Mouse (Mus musculus): ENCODE measurements at regions not wholly inside any gene's neighbourhood (a gene's known extent, or its start where the extent isn't known, plus 50 kb on each side); places are given as distances from the start of the nearest gene placed in this dataset.
A peak's percentile ranks its signal among the peaks of the same experiment; 100 is the strongest.
"Not testable (repeated sequence)": the region's sequence is repeated elsewhere in the genome, so short reads cannot be mapped to it uniquely, and the experiment has no call there.

DNA sequence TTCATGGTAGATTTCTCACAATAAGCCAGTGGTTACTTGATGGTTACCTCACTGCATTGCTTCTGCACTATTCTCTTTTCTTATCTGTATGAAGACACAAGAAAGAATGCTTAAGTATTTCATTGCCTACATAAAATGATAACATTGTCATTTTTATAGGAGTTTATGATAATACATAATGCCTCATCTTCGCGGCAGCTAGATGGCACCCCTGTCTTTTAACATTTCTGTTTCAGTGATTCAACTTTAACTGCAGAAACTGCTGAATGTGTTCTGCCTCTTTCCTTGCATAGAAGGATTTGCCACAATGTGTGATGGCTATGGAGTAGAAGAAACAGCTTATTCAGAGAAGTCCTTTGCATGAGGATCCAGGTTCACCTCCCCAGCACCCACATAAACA lies 97.0 kb upstream of the Tars start:
- Histone ChIP-seq H3K4me3 (ENCODE audit: low read depth, low read length) (no peak overlapping the region), H3K9me3 (ENCODE audit: control insufficient read depth, low read length) (0 out of 2 replicates have a peak, but pooled peaks cover 5% of the 10 kb centered on the region), H3K9ac (ENCODE audit: low read depth, low read length) (no peak overlapping the region), H3K27ac (replicated peaks; ENCODE audit: low read depth, low read length) (no peak overlapping the region), H3K4me1 (ENCODE audit: control insufficient read depth, insufficient read depth, low read length) (no peaks in the 10 kb centered on the region), H3K4me2 (ENCODE audit: low read depth, low read length) (no peak overlapping the region), H3K27me3 (replicated peaks; ENCODE audit: control insufficient read depth, insufficient read depth, low read length) (no peaks in the 10 kb centered on the region), H3K36me3 (ENCODE audit: control insufficient read depth, insufficient read depth, low read length) (no peaks in the 10 kb centered on the region)
- DNase-seq (ENCODE audit: low spot score) (no peak), ATAC-seq (ENCODE audit: low read depth) (no peak)
- WGBS, result 92% methylated on average over 2 of the region's 2 CpGs

DNA sequence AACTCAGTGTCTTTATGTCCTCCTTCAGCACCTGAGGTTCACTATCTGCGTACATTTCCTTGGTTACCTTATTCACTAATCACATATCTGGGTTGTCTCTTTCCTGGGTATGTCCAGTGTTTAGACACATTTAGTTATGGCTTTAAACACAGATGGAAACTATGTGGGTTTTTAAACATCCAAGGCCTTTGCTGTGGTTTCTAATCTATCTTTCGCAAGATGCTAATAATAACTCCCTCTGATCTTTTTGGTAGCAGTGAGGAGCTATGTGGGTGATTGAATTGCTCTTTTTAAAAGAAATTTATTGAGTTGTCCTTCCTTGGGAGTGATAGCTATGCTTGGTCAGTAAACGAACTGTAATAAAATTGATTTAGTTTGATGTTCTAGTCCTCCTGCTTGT lies 89.7 kb upstream of the Tars start:
- Histone ChIP-seq H3K4me2 (ENCODE audit: low read depth, low read length) (no peak overlapping the region), H3K27ac (replicated peaks; ENCODE audit: low read depth, low read length) (no peak overlapping the region), H3K4me1 (ENCODE audit: control insufficient read depth, insufficient read depth, low read length) (no peaks in the 10 kb centered on the region; the same call in 1 of the 2 replicates), H3K9me3 (ENCODE audit: control insufficient read depth, low read length) (0 out of 2 replicates have a peak, but pooled peaks cover 5% of the 10 kb centered on the region), H3K36me3 (ENCODE audit: control insufficient read depth, insufficient read depth, low read length) (no peaks in the 10 kb centered on the region), H3K27me3 (replicated peaks; ENCODE audit: control insufficient read depth, insufficient read depth, low read length) (no peaks in the 10 kb centered on the region), H3K4me3 (ENCODE audit: low read depth, low read length) (no peak overlapping the region), H3K9ac (ENCODE audit: low read depth, low read length) (no peak overlapping the region)
- DNase-seq (ENCODE audit: low spot score) (no peak), ATAC-seq (ENCODE audit: low read depth) (no peak)
- 87% methylated on average over 3 of the region's 3 CpGs for WGBS

DNA sequence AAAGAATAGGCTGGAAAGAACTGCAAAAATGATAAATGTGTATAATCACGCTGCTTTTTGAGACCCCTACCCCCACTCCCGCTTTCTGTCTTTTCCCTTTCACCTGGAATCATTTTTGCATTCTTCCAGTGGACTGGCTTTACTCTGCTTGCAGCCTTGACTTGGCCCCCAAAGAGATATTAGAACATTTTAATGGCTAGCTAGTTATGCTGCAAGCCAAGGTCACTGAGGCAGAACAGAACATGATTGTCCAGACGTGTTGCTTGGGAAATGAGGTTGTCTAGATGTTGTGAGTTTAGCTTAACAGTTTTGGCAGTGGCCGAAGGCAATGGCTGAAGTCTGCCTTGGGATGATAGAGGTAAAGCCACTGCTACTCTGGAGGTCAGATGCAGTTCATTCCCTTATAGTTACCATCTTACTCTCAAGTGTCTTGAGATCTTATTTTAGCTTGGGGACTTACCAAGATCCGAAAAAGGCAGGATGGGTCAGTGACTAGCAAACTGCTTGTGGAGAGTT lies 87.9 kb upstream of the Tars start:
- H3K9me3 ChIP-seq (ENCODE audit: control insufficient read depth, low read length), result no peaks in the 10 kb centered on the region
- H3K27ac ChIP-seq (replicated peaks; ENCODE audit: low read depth, low read length), result no peak overlapping the region
- no peak overlapping the region for H3K4me3 ChIP-seq (ENCODE audit: low read depth, low read length)
- no peak overlapping the region for H3K9ac ChIP-seq (ENCODE audit: low read depth, low read length)
- no peaks in the 10 kb centered on the region for H3K27me3 ChIP-seq (replicated peaks; ENCODE audit: control insufficient read depth, insufficient read depth, low read length)
- no peaks in the 10 kb centered on the region for H3K36me3 ChIP-seq (ENCODE audit: control insufficient read depth, insufficient read depth, low read length)
- H3K4me1 ChIP-seq (ENCODE audit: control insufficient read depth, insufficient read depth, low read length), result no peaks in the 10 kb centered on the region; the same call in 1 of the 2 replicates
- H3K4me2 ChIP-seq (ENCODE audit: low read depth, low read length), result no peak overlapping the region
- no peak for ATAC-seq (ENCODE audit: low read depth)
- peak; percentile 30 for DNase-seq (ENCODE audit: low spot score)
- WGBS, result 55% methylated on average over 5 of the region's 5 CpGs

DNA sequence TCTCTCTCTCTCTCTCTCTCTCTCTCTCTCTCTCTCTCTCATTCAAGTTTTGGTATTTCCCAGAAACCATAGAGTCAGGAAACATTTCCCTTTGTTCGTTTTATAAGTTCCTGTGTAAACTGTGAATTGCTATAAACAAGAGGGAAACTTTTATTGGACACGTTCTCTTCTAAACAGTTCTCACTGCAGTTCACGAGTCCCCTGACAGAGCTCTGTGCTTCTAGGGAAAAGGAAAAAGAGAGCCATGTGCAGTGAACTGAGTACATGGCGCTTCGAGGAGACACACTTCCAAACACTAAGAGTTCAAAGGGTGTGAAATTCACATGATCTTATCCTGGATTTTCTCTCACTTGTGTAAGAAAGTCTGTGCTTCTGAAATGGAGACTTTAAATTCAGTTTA lies 84.5 kb upstream of the Tars start:
- DNase-seq (ENCODE audit: low spot score) (no peak), ATAC-seq (ENCODE audit: low read depth) (no peak)
- no peaks in the 10 kb centered on the region for H3K4me1 ChIP-seq (ENCODE audit: control insufficient read depth, insufficient read depth, low read length)
- no peak overlapping the region for H3K9ac ChIP-seq (ENCODE audit: low read depth, low read length)
- H3K4me3 ChIP-seq (ENCODE audit: low read depth, low read length), result no peak overlapping the region
- no peaks in the 10 kb centered on the region for H3K9me3 ChIP-seq (ENCODE audit: control insufficient read depth, low read length)
- WGBS, result 67% methylated on average over 5 of the region's 5 CpGs
- H3K36me3 ChIP-seq (ENCODE audit: control insufficient read depth, insufficient read depth, low read length), result no peaks in the 10 kb centered on the region
- no peaks in the 10 kb centered on the region for H3K27me3 ChIP-seq (replicated peaks; ENCODE audit: control insufficient read depth, insufficient read depth, low read length)
- H3K4me2 ChIP-seq (ENCODE audit: low read depth, low read length), result no peak overlapping the region
- no peak overlapping the region for H3K27ac ChIP-seq (replicated peaks; ENCODE audit: low read depth, low read length)

DNA sequence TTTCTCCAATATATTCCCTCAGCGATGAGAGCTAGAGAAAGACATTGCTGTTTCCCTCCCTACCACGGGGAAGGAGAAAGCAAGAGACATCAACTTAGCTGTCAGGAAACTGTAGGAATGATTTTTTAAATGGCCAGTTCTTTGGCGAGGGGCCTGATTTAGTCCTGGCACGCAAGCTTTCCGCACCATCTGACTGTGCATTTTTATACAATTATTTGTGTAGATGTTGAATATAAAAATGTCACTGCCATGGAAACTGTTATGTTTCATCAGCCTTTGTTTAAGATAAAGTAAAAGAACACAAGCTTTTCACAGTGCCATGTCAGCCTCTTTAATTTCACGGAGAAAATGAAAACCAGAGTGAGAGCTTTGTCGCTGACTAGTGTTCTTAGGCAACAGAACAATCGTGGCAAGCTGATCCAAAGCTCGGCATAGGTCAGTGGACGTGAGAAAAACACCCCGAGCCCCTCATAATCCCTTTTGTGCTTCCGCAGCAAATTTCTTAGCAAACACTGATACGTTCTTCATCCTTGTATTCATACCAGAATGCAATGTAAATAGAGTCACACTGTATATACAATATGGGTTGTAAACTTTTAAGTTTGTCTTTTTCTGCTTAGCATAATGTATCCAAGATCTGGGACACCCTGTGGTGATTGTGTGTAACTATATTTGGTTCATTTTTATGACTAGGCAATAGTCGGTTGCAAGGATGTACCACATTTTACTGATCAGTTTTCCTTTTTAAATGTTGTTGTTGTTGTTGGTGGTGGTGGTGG lies 79.9 kb upstream of the Tars start:
- ATAC-seq (ENCODE audit: low read depth), result no peak; the same call in 1 of the 2 replicates
- no peaks in the 10 kb centered on the region for H3K9me3 ChIP-seq (ENCODE audit: control insufficient read depth, low read length)
- H3K4me1 ChIP-seq (ENCODE audit: control insufficient read depth, insufficient read depth, low read length), result peaks cover 3% of the 10 kb centered on the region; the same call in 1 of the 2 replicates
- DNase-seq (ENCODE audit: low spot score), result peak; percentile 65
- no peak overlapping the region for H3K4me2 ChIP-seq (ENCODE audit: low read depth, low read length)
- H3K27me3 ChIP-seq (replicated peaks; ENCODE audit: control insufficient read depth, insufficient read depth, low read length), result no peaks in the 10 kb centered on the region
- 59% methylated on average over 14 of the region's 14 CpGs for WGBS
- peak overlapping the region; percentile 19 for H3K27ac ChIP-seq (replicated peaks; ENCODE audit: low read depth, low read length)
- H3K9ac ChIP-seq (ENCODE audit: low read depth, low read length), result no peak overlapping the region
- H3K36me3 ChIP-seq (ENCODE audit: control insufficient read depth, insufficient read depth, low read length), result no peaks in the 10 kb centered on the region
- no peak overlapping the region for H3K4me3 ChIP-seq (ENCODE audit: low read depth, low read length)

DNA sequence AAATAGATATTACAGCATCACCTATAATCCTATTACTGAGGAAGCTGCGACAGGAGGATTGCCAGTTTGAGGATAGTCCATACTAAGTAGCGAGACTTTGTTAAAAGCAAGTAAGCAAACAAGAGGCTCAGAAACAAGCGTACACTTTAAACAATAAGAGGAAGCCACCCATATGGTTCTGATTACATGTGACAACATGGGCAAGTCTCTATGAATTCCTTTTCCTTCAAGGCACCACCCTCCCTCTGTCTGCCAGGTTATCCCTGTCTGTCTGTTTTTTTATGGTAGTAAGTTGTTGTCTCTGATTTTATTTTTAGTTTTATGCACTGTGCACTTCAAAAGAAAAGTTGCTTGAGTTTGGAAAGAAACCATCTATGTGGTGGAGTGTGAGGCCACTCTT lies 76.8 kb upstream of the Tars start:
- no peaks in the 10 kb centered on the region for H3K9me3 ChIP-seq (ENCODE audit: control insufficient read depth, low read length)
- H3K36me3 ChIP-seq (ENCODE audit: control insufficient read depth, insufficient read depth, low read length), result no peaks in the 10 kb centered on the region
- H3K27ac ChIP-seq (replicated peaks; ENCODE audit: low read depth, low read length), result no peak overlapping the region
- no peak overlapping the region for H3K4me3 ChIP-seq (ENCODE audit: low read depth, low read length)
- peak; percentile 72 for DNase-seq (ENCODE audit: low spot score)
- H3K4me2 ChIP-seq (ENCODE audit: low read depth, low read length), result no peak overlapping the region
- no peak for ATAC-seq (ENCODE audit: low read depth)
- H3K27me3 ChIP-seq (replicated peaks; ENCODE audit: control insufficient read depth, insufficient read depth, low read length), result no peaks in the 10 kb centered on the region
- H3K4me1 ChIP-seq (ENCODE audit: control insufficient read depth, insufficient read depth, low read length), result peaks cover 3% of the 10 kb centered on the region; the same call in 1 of the 2 replicates
- H3K9ac ChIP-seq (ENCODE audit: low read depth, low read length), result no peak overlapping the region
- WGBS, result 56% methylated on average over 3 of the region's 3 CpGs

DNA sequence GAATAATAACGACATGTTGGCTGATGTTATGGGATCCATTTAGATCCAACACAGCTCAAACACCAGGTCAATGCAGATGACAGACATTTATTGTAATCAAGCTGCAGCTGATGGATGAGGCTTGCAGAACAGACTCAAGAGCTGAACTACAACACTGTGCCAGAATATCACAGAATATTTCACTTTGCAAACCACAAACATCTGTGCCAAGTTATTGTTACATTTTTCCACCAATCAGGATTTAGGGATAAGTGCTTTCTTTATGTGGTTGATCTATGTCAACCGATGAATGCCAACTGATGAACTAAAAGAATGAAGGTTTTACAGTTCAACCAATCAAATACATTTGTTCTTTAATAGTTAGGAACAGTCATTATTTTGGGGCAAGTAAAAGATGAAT lies 63.9 kb upstream of the Tars start:
- peak; percentile 37; the same call in 1 of the 2 replicates for ATAC-seq (ENCODE audit: low read depth)
- H3K4me3 ChIP-seq (ENCODE audit: low read depth, low read length), result no peak overlapping the region
- DNase-seq (ENCODE audit: low spot score), result peak; percentile 59
- H3K9me3 ChIP-seq (ENCODE audit: control insufficient read depth, low read length), result no peaks in the 10 kb centered on the region
- 46% methylated on average over 2 of the region's 2 CpGs for WGBS
- no peak overlapping the region for H3K4me2 ChIP-seq (ENCODE audit: low read depth, low read length)
- H3K36me3 ChIP-seq (ENCODE audit: control insufficient read depth, insufficient read depth, low read length), result no peaks in the 10 kb centered on the region
- no peaks in the 10 kb centered on the region for H3K27me3 ChIP-seq (replicated peaks; ENCODE audit: control insufficient read depth, insufficient read depth, low read length)
- H3K9ac ChIP-seq (ENCODE audit: low read depth, low read length), result no peak overlapping the region
- no peak overlapping the region for H3K27ac ChIP-seq (replicated peaks; ENCODE audit: low read depth, low read length)
- H3K4me1 ChIP-seq (ENCODE audit: control insufficient read depth, insufficient read depth, low read length), result peaks cover 9% of the 10 kb centered on the region; the same call in 1 of the 2 replicates

DNA sequence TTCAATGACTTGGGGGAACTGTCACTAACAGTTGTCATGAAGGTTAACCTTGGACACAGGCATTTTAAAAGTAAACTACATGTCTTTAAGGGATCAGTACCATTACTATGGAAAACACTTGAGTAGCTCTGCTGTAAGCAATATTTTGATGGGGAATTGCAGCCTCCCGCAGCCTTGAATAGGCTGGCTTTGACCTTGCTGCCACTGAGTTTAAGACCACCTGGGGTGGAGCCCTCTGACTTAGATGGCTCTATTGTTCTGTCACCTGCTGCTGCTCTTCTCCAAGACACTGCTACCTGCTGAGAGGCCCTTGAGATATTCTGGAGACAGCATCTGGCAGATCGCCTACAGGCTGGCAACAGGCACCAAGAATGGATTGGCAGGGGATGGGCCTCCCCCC lies 62.1 kb upstream of the Tars start:
- not testable (repeated sequence) for H3K9me3 ChIP-seq (ENCODE audit: control insufficient read depth, low read length); H3K36me3 ChIP-seq (ENCODE audit: control insufficient read depth, insufficient read depth, low read length); H3K4me2 ChIP-seq (ENCODE audit: low read depth, low read length); H3K9ac ChIP-seq (ENCODE audit: low read depth, low read length); H3K27ac ChIP-seq (replicated peaks; ENCODE audit: low read depth, low read length); H3K27me3 ChIP-seq (replicated peaks; ENCODE audit: control insufficient read depth, insufficient read depth, low read length); H3K4me3 ChIP-seq (ENCODE audit: low read depth, low read length); DNase-seq (ENCODE audit: low spot score); H3K4me1 ChIP-seq (ENCODE audit: control insufficient read depth, insufficient read depth, low read length); ATAC-seq (ENCODE audit: low read depth)
- WGBS, result 63% methylated on average over 2 of the region's 2 CpGs

DNA sequence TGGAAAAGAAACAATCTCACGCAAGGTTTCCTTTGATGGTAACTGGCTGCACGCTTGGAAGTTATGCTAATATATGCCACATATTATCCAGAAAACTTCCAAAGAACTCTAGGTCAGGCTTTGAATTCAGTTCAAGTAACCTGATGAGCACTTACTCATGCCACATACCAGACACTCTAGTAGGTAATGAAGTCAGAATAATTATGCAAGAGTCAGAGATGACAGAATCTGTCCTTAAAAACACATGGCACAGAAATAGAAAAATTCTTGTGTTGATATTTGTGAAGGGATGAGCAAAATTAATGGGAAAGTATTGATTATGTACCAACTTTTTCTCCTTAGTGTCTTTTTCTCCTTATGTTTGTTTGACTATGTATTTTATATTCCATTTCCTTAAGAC lies 59.8 kb upstream of the Tars start:
- Histone ChIP-seq H3K4me1 (ENCODE audit: control insufficient read depth, insufficient read depth, low read length) (peaks cover 7% of the 10 kb centered on the region; the same call in 1 of the 2 replicates), H3K9ac (ENCODE audit: low read depth, low read length) (no peak overlapping the region), H3K27ac (replicated peaks; ENCODE audit: low read depth, low read length) (no peak overlapping the region), H3K27me3 (replicated peaks; ENCODE audit: control insufficient read depth, insufficient read depth, low read length) (no peaks in the 10 kb centered on the region), H3K9me3 (ENCODE audit: control insufficient read depth, low read length) (no peaks in the 10 kb centered on the region), H3K36me3 (ENCODE audit: control insufficient read depth, insufficient read depth, low read length) (no peaks in the 10 kb centered on the region), H3K4me2 (ENCODE audit: low read depth, low read length) (no peak overlapping the region), H3K4me3 (ENCODE audit: low read depth, low read length) (no peak overlapping the region)
- WGBS, result 64% methylated on average over 2 of the region's 2 CpGs
- ATAC-seq (ENCODE audit: low read depth), result no peak
- DNase-seq (ENCODE audit: low spot score), result no peak
